Mouse (Mus musculus) heart, embryonic 12.5 days (tissue): ENCODE measurements around the gene Gm21885. TPM values are rescaled to one million over a fixed set of nuclear protein-coding genes. Genes with fewer than 3 reads are reported as not detected.

Source experiments
- ATAC-seq: fragments of 200-750 bp; cut with Nextera tagmentation; 2 replicates; pipeline ENCODE4 v1.8.0; 2017; ENCODE audit warnings: moderate TSS enrichment, moderate library complexity; ENCODE audit not compliant: insufficient number of reproducible peaks, low FRiP score
- H3K27ac ChIP-seq: fragments of 300-500 bp; sonication (generic); 2 replicates; pipeline ENCODE4 v1.5.1; 2016; ENCODE audit warnings: mild to moderate bottlenecking, moderate library complexity; ENCODE audit not compliant: poor library complexity, severe bottlenecking
- H3K27me3 ChIP-seq: fragments of 300-500 bp; sonication (generic); replicated peaks from 2 replicates; pipeline ENCODE4 v1.6.1; 2016; ENCODE audit warnings: mild to moderate bottlenecking, moderate library complexity
- H3K36me3 ChIP-seq: fragments of 300-500 bp; sonication (generic); 2 replicates; pipeline ENCODE4 v1.6.1; 2016; ENCODE audit warnings: mild to moderate bottlenecking, moderate library complexity
- H3K4me1 ChIP-seq: fragments of 300-500 bp; sonication (generic); replicated peaks from 2 replicates; pipeline ENCODE4 v1.6.1; 2016; ENCODE audit warnings: mild to moderate bottlenecking
- H3K4me2 ChIP-seq: fragments of 300-500 bp; sonication (generic); 2 replicates; pipeline ENCODE4 v1.6.1; 2016; ENCODE audit warnings: mild to moderate bottlenecking, moderate library complexity
- H3K4me3 ChIP-seq: fragments of 300-500 bp; sonication (generic); 2 replicates; pipeline ENCODE4 v1.5.1; 2016; ENCODE audit warnings: mild to moderate bottlenecking
- H3K9ac ChIP-seq: fragments of 300-500 bp; sonication (generic); 2 replicates; pipeline ENCODE4 v1.6.1; 2016; ENCODE audit warnings: mild to moderate bottlenecking, moderate library complexity
- H3K9me3 ChIP-seq: fragments of 300-500 bp; sonication (generic); replicated peaks from 2 replicates; pipeline ENCODE4 v1.6.1; 2016; ENCODE audit warnings: mild to moderate bottlenecking, moderate library complexity
- WGBS: fragments of 180-500 bp; shearing (Covaris S2); methylation state at CpG from one replicate; pipeline ENCODE4 v1.1.7; 2016; 5-methylcytosine and 5-hydroxymethylcytosine counted together
- polyA plus RNA-seq: library from polyadenylated mRNA; unstranded; fragments of >200 nt; fragmentation: Nextera tagmentation; extraction: Ambion mirVana; gene quantifications from 2 replicates; pipeline ENCODE4 v1.2.1, GENCODE M21; 2016

Gene Gm21885
- polyA plus RNA-seq = 0.35 TPM in 1 of 2 replicates, not detected in the other

DNA sequence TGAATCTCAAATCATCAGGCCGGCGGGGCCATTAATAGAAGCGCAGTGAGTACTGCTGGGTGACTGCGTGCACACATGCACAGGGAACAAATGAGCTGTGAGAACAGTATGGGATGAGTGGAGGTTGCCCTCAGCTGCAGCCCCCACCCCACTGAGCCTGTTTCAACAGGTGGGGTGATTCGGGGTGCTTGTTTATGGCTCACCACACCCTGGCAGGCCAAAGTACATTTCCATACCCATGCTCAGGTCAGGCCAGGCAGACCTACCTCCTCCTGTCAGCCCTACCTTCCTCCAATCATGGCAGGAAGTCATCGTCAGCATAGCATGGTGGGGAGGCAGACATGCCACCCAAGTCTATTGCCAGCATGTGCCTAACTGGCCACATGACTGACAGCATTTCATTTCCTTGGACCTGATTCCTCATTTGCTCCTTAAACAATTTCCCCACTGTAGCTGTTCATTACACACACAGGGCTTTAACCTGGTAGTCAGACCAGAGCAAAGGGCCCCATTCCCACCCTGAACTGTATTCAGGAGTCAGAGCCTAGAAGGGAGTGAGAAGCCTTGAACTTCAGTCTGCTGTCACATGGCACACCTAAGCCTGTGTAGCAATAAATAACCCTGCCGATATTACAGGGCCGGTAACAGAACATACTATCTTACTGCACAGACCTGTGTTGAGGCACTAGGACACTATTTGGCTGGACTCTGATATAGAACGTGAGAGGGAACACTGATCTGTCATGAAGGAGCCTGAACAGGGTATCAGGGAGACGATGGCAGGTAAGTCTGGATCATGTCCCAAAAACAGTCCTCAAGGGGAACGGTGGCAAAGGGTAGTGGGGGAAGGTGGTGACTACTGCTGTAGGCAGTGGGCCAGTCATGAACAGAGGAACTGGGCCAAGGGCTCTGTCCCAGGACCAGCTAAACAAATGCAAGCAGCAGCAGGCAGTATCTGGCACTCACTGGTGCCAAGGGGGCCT, at the start of gene Gm21885:
Gene Gm21885 (plus strand): TSS at position 675 of the 983 bp plus-strand sequence.
- Histone ChIP-seq H3K27ac (no peak within 1 kb of the TSS), H3K9ac (no peak within 1 kb of the TSS), H3K9me3 (0 out of 2 replicates have a peak, but pooled peaks cover 3% of the 10 kb centered on the region), H3K27me3 (no peaks in the 10 kb centered on the region), H3K4me2 (no peak within 1 kb of the TSS), H3K4me3 (no peak within 1 kb of the TSS), H3K4me1 (peaks cover 18% of the 10 kb centered on the region), H3K36me3 (peaks cover 28% of the 10 kb centered on the region)
- 70% methylated on average over 11 of the region's 11 CpGs for WGBS
- no peak for ATAC-seq

- 67% methylated on average over 6 of the region's 6 CpGs for WGBS
- no peaks in the 10 kb centered on the region for H3K36me3 ChIP-seq
- no peaks in the 10 kb centered on the region for H3K27me3 ChIP-seq
- H3K27ac ChIP-seq = no peak overlapping the region
- peaks cover 52% of the 10 kb centered on the region for H3K4me1 ChIP-seq
- no peak for ATAC-seq
- no peaks in the 10 kb centered on the region for H3K9me3 ChIP-seq
- no peak overlapping the region for H3K9ac ChIP-seq
- H3K4me3 ChIP-seq = no peak overlapping the region
- H3K4me2 ChIP-seq = no peak overlapping the region
Measured at GRCm38 (mm10) chr11:94233405-94233804, 48.3 kb upstream of the Gm21885 start.

DNA sequence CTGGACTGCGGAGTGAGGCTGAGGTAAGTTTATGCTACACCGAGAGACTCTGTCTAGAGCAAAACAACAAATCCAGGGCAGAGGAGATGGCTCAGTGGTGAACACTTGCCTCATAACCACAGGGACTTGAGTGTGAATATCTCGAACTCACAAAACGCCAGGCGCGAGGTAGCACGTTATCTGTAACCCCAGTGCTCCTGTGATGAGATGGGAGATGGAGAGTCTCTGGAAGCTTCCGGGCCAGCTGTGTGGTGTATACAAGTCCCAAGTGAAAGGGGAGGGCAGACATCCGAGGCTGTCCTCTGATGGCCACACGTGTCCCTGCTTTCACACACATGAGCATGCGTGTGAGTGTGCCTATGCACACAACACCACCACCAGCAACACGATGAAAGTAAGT, 47.3 kb upstream of the Gm21885 start:
- peaks cover 42% of the 10 kb centered on the region for H3K4me1 ChIP-seq
- ATAC-seq = no peak
- H3K36me3 ChIP-seq = no peaks in the 10 kb centered on the region
- no peak overlapping the region for H3K9ac ChIP-seq
- no peak overlapping the region for H3K4me3 ChIP-seq
- WGBS = 80% methylated on average over 12 of the region's 12 CpGs
- no peak overlapping the region for H3K4me2 ChIP-seq
- H3K27ac ChIP-seq = no peak overlapping the region
- H3K9me3 ChIP-seq = no peaks in the 10 kb centered on the region
- 0 out of 2 replicates have a peak, but pooled peaks cover 2% of the 10 kb centered on the region for H3K27me3 ChIP-seq

GRCm38 (mm10) chr11:94234857-94235256, 46.8 kb upstream of the Gm21885 start:
- WGBS = 83% methylated on average over 8 of the region's 8 CpGs
- Histone ChIP-seq H3K36me3 (no peaks in the 10 kb centered on the region), H3K27me3 (0 out of 2 replicates have a peak, but pooled peaks cover 2% of the 10 kb centered on the region), H3K4me1 (peaks cover 40% of the 10 kb centered on the region), H3K27ac (no peak overlapping the region), H3K4me2 (no peak overlapping the region), H3K4me3 (no peak overlapping the region), H3K9ac (no peak overlapping the region), H3K9me3 (no peaks in the 10 kb centered on the region)
- no peak for ATAC-seq

DNA sequence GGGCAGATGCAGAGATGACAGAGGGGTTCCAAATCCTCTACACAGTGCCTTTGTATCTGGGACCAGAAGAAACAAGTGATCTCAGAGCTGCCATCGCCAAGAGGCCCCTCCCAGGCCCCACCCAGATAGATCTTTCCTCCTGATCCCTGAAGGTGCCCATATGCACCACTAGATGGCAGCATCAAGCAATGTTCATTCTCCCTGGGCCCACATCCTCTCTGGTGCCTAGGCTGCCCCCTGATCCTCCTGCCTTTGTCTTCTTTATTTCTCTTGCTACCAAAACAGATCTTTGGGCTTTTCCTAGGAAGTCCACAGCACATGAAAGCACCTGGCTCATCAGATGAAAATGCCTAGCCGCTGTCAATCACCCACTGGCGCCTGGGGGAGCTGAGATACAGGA, 45.6 kb upstream of the Gm21885 start:
- H3K27me3 ChIP-seq = 0 out of 2 replicates have a peak, but pooled peaks cover 5% of the 10 kb centered on the region
- peaks cover 30% of the 10 kb centered on the region for H3K4me1 ChIP-seq
- H3K9me3 ChIP-seq = no peaks in the 10 kb centered on the region
- H3K9ac ChIP-seq = no peak overlapping the region
- H3K4me2 ChIP-seq = no peak overlapping the region
- no peak overlapping the region for H3K4me3 ChIP-seq
- 23% methylated on average over 3 of the region's 3 CpGs for WGBS
- H3K27ac ChIP-seq = no peak overlapping the region
- ATAC-seq = peak; percentile 67
- H3K36me3 ChIP-seq = no peaks in the 10 kb centered on the region

DNA sequence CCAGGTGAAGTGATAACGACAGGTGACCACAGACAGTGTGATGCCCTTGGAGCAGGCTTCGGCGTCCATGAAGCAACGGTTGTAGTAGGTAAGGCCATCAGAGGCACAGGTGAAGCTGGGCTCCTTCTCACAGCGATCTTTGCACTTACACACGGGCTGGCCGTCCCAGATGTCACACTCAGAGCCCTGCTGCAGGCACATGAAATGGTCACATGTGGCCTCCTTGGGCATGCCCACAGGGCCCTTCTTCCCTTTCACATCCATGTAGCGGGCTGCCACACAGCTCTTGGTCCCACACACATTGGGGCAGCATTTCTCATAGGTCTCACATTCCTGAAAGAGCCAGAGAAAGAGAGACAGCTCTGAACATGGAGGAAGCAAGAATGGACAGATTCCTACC, 42.9 kb upstream of the Gm21885 start:
- H3K4me2 ChIP-seq = no peak overlapping the region
- no peak overlapping the region for H3K9ac ChIP-seq
- no peaks in the 10 kb centered on the region for H3K36me3 ChIP-seq
- peaks cover 27% of the 10 kb centered on the region for H3K4me1 ChIP-seq
- peaks cover 13% of the 10 kb centered on the region; the same call in 1 of the 2 replicates for H3K27me3 ChIP-seq
- no peaks in the 10 kb centered on the region for H3K9me3 ChIP-seq
- H3K27ac ChIP-seq = no peak overlapping the region
- ATAC-seq = no peak
- no peak overlapping the region for H3K4me3 ChIP-seq
- WGBS = 86% methylated on average over 8 of the region's 8 CpGs

- H3K27me3 ChIP-seq = peaks cover 13% of the 10 kb centered on the region; the same call in 1 of the 2 replicates
- no peak for ATAC-seq
- no peak overlapping the region for H3K4me2 ChIP-seq
- H3K4me1 ChIP-seq = peaks cover 25% of the 10 kb centered on the region
- H3K9ac ChIP-seq = no peak overlapping the region
- H3K9me3 ChIP-seq = no peaks in the 10 kb centered on the region
- H3K27ac ChIP-seq = no peak overlapping the region
- 33% methylated on average over 9 of the region's 9 CpGs for WGBS
- no peak overlapping the region for H3K4me3 ChIP-seq
- H3K36me3 ChIP-seq = no peaks in the 10 kb centered on the region
Measured at GRCm38 (mm10) chr11:94239706-94240105, 42.0 kb upstream of the Gm21885 start.

DNA sequence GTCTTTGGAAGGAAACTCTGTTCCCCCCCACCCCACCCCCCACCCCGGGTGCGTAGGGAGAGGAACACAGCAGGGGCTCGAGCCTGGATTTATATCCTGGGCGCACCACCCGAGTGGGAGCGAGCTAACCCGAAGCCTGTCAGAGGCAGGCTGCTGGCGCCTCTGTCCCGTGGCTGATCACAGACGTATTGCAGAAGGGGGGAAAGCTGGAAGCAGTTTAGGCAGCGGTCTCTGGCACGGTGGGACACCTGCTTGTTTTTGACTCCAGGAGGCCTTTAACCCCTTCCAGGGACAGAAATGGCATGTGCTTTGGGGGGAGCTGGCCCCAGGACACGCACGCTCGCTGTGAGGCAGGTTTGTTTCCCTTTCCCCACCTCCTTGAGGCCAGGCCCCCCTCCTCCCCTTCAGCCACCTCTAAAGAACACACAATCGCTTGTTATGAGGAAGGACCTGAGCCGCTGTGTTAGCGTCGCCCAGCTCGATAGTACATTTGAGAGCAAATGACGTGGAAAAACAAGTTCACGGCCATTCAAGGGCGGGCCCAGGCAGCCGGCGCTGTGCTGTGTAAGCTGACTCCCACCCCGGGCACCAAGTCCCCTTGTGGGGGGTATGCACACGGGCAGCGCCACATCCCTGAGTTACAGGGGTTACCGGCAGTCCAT, 38.8 kb upstream of the Gm21885 start:
- Histone ChIP-seq H3K4me1 (peaks cover 37% of the 10 kb centered on the region), H3K27ac (0 out of 2 replicates have a peak overlapping the region, but pooled peaks have one; percentile 5), H3K9ac (peak overlapping the region; percentile 69), H3K36me3 (no peaks in the 10 kb centered on the region), H3K4me2 (peak overlapping the region; percentile 71), H3K4me3 (peak overlapping the region; percentile 40), H3K27me3 (peaks cover 21% of the 10 kb centered on the region; the same call in 1 of the 2 replicates), H3K9me3 (no peaks in the 10 kb centered on the region)
- ATAC-seq = peak; percentile 58
- 4% methylated on average over 29 of the region's 29 CpGs for WGBS

- H3K9ac ChIP-seq = peak overlapping the region; percentile 69
- no peaks in the 10 kb centered on the region for H3K9me3 ChIP-seq
- peak overlapping the region; percentile 71 for H3K4me2 ChIP-seq
- H3K27me3 ChIP-seq = peaks cover 21% of the 10 kb centered on the region; the same call in 1 of the 2 replicates
- H3K4me1 ChIP-seq = peaks cover 37% of the 10 kb centered on the region
- ATAC-seq = peak; percentile 44; the same call in 1 of the 2 replicates
- H3K27ac ChIP-seq = no peak overlapping the region
- H3K36me3 ChIP-seq = no peaks in the 10 kb centered on the region
- H3K4me3 ChIP-seq = peak overlapping the region; percentile 40
- 30% methylated on average over 15 of the region's 15 CpGs for WGBS
Measured at GRCm38 (mm10) chr11:94243422-94244180, 38.1 kb upstream of the Gm21885 start.

- Histone ChIP-seq H3K4me3 (no peak overlapping the region), H3K4me2 (no peak overlapping the region), H3K27ac (no peak overlapping the region), H3K4me1 (peaks cover 37% of the 10 kb centered on the region), H3K9ac (no peak overlapping the region), H3K36me3 (no peaks in the 10 kb centered on the region), H3K27me3 (peaks cover 19% of the 10 kb centered on the region; the same call in 1 of the 2 replicates), H3K9me3 (no peaks in the 10 kb centered on the region)
- 57% methylated on average over 9 of the region's 9 CpGs for WGBS
- ATAC-seq = no peak
Measured at GRCm38 (mm10) chr11:94244385-94244784, 37.3 kb upstream of the Gm21885 start.
